Mouse (Mus musculus): ENCODE measurements at regions not wholly inside any gene's neighbourhood (a gene's known extent, or its start where the extent isn't known, plus 50 kb on each side); places are given as distances from the start of the nearest gene placed in this dataset.

GRCm38 (mm10) chr7:61939971-61940705 is 406.2 kb upstream of the Ndn start:
- peak; percentile 93 for DNase-seq

- DNase-seq = peak; percentile 96
These were observed 364.0 kb upstream of the Ndn start for GRCm38 (mm10) chr7:61982203-61982932.

GRCm38 (mm10) chr7:62026635-62027034 is 319.7 kb upstream of the Ndn start:
- no peak for DNase-seq

GRCm38 (mm10) chr7:62045743-62046451 is 300.5 kb upstream of the Ndn start:
- peak; percentile 0 for DNase-seq

GRCm38 (mm10) chr7:62046452-62046809 is 299.9 kb upstream of the Ndn start:
- DNase-seq = no peak

GRCm38 (mm10) chr7:62078607-62079006 is 267.8 kb upstream of the Ndn start:
- peak; percentile 1 for DNase-seq

GRCm38 (mm10) chr7:62085120-62085849 is 261.1 kb upstream of the Ndn start:
- peak; percentile 43 for DNase-seq

Data from cerebellum, adult 9-10 months (tissue).